Mouse (Mus musculus) kidney, postnatal 0 days (tissue): ENCODE data around the gene Pou2f1. TPM values are rescaled to one million over a fixed set of nuclear protein-coding genes. Genes with fewer than 3 reads are reported as not detected.

Experiments
- ATAC-seq: fragments of 200-750 bp; cut with Nextera tagmentation; replicated peaks from 2 replicates; pipeline ENCODE4 v1.8.0; 2017; ENCODE audit warnings: low read depth, moderate number of reproducible peaks, moderate TSS enrichment, moderate library complexity; ENCODE audit not compliant: low FRiP score
- DNase-seq: peaks from one replicate; pipeline ENCODE4 v3.0.0-alpha.2; 2016; ENCODE audit warnings: low spot score
- H3K27ac ChIP-seq: fragments of 300-500 bp; sonication (generic); 2 replicates; pipeline ENCODE4 v1.5.1; 2014; ENCODE audit warnings: mild to moderate bottlenecking
- H3K27me3 ChIP-seq: fragments of 300-500 bp; sonication (generic); 2 replicates; pipeline ENCODE4 v1.6.1; 2014; ENCODE audit warnings: low read length, mixed read lengths; ENCODE audit not compliant: insufficient read depth
- H3K36me3 ChIP-seq: fragments of 300-500 bp; sonication (generic); 2 replicates; pipeline ENCODE4 v1.6.1; 2014; ENCODE audit warnings: low read length, mixed read lengths; ENCODE audit not compliant: insufficient read depth
- H3K4me1 ChIP-seq: fragments of 300-500 bp; sonication (generic); replicated peaks from 2 replicates; pipeline ENCODE4 v1.6.1; 2014; ENCODE audit warnings: antibody characterized with exemption, low read length, mixed read lengths; ENCODE audit not compliant: insufficient read depth
- H3K4me2 ChIP-seq: fragments of 300-500 bp; sonication (generic); 2 replicates; pipeline ENCODE4 v1.6.1; 2014; ENCODE audit warnings: mild to moderate bottlenecking, low read length, moderate library complexity, mixed read lengths
- H3K4me3 ChIP-seq: fragments of 300-500 bp; sonication (generic); replicated peaks from 2 replicates; pipeline ENCODE4 v1.5.1; 2014; ENCODE audit warnings: low read depth, low read length
- H3K9ac ChIP-seq: fragments of 300-500 bp; sonication (generic); 2 replicates; pipeline ENCODE4 v1.6.1; 2014; ENCODE audit warnings: low read depth, low read length
- H3K9me3 ChIP-seq: fragments of 300-500 bp; sonication (generic); replicated peaks from 2 replicates; pipeline ENCODE4 v1.6.1; 2016; ENCODE audit warnings: low read length, inconsistent platforms, mixed read lengths
- CTCF ChIP-seq: IDR thresholded peaks from 2 replicates; pipeline ENCODE4 v1.5.1; 2016; ENCODE audit warnings: antibody characterized with exemption, low read depth, mild to moderate bottlenecking, moderate library complexity
- WGBS: fragments of 180-500 bp; shearing (Covaris S2); extraction: QIAGEN DNeasy Blood & Tissue Kit; methylation state at CpG from one replicate; pipeline ENCODE4 v1.1.7; 2014; 5-methylcytosine and 5-hydroxymethylcytosine counted together
- polyA plus RNA-seq: library from polyadenylated mRNA; unstranded; fragments of >200 nt; fragmentation: Nextera tagmentation; extraction: Ambion mirVana; gene quantifications from 2 replicates; pipeline ENCODE4 v1.2.1, GENCODE M21; 2015

The Pou2f1 gene
- polyA plus RNA-seq, 1 experiment from 2014 or later, result 11.6 TPM

- H3K4me1 ChIP-seq, result peaks cover 13% of the 10 kb centered on the region; the same call in 1 of the 2 replicates
- no peaks in the 10 kb centered on the region for H3K9me3 ChIP-seq
- no peak for ATAC-seq
- WGBS, result 39% methylated on average over 8 of the region's 8 CpGs
- no peaks in the 10 kb centered on the region for H3K36me3 ChIP-seq
- no peak for TF ChIP-seq CTCF
- no peaks in the 10 kb centered on the region for H3K27me3 ChIP-seq
- no peak overlapping the region for H3K4me3 ChIP-seq
- H3K27ac ChIP-seq, result peak overlapping the region; percentile 60
- peak; percentile 34 for DNase-seq
- H3K9ac ChIP-seq, result no peak overlapping the region
- H3K4me2 ChIP-seq, result 0 out of 2 replicates have a peak overlapping the region, but pooled peaks have one; percentile 2
Observed at GRCm38 (mm10) chr1:165837546-165837945, 164.9 kb downstream of the Pou2f1 start.

GRCm38 (mm10) chr1:165836461-165836860 is 166.0 kb downstream of the Pou2f1 start:
- Histone ChIP-seq H3K4me2 (no peak overlapping the region), H3K36me3 (no peaks in the 10 kb centered on the region), H3K9me3 (no peaks in the 10 kb centered on the region), H3K4me1 (peaks cover 13% of the 10 kb centered on the region; the same call in 1 of the 2 replicates), H3K4me3 (no peak overlapping the region), H3K27me3 (no peaks in the 10 kb centered on the region), H3K27ac (no peak overlapping the region; the same call in 1 of the 2 replicates), H3K9ac (no peak overlapping the region)
- peak; percentile 88 for DNase-seq
- no peak for TF ChIP-seq CTCF
- 11% methylated on average over 6 of the region's 6 CpGs for WGBS
- ATAC-seq, result peak; percentile 23; the same call in 1 of the 2 replicates

- DNase-seq, result peak; percentile 57
Observed at GRCm38 (mm10) chr1:165834633-165834975, 167.9 kb downstream of the Pou2f1 start.

GRCm38 (mm10) chr1:165833910-165834632 is 168.4 kb downstream of the Pou2f1 start:
- no peak overlapping the region for H3K27ac ChIP-seq
- no peak for DNase-seq

More at GRCm38 (mm10) chr1:165834633-165834975, 167.9 kb downstream of the Pou2f1 start:
- H3K36me3 ChIP-seq, result no peaks in the 10 kb centered on the region
- 16% methylated on average over 12 of the region's 12 CpGs for WGBS
- peaks cover 13% of the 10 kb centered on the region; the same call in 1 of the 2 replicates for H3K4me1 ChIP-seq
- no peak overlapping the region for H3K9ac ChIP-seq
- H3K4me2 ChIP-seq, result peak overlapping the region; percentile 38
- TF ChIP-seq CTCF, result no peak
- ATAC-seq, result no peak
- H3K27me3 ChIP-seq, result no peaks in the 10 kb centered on the region
- no peaks in the 10 kb centered on the region for H3K9me3 ChIP-seq
- peak overlapping the region; percentile 3; the same call in 1 of the 2 replicates for H3K4me3 ChIP-seq
- H3K27ac ChIP-seq, result no peak overlapping the region

GRCm38 (mm10) chr1:165833244-165833643 is 169.2 kb downstream of the Pou2f1 start:
- DNase-seq, result no peak
- Histone ChIP-seq H3K4me1 (peaks cover 13% of the 10 kb centered on the region; the same call in 1 of the 2 replicates), H3K4me2 (no peak overlapping the region), H3K27ac (no peak overlapping the region), H3K27me3 (no peaks in the 10 kb centered on the region), H3K9ac (no peak overlapping the region), H3K4me3 (no peak overlapping the region), H3K9me3 (no peaks in the 10 kb centered on the region), H3K36me3 (no peaks in the 10 kb centered on the region)
- ATAC-seq, result no peak
- TF ChIP-seq CTCF, result no peak
- WGBS, result 20% methylated on average over 4 of the region's 4 CpGs

More at GRCm38 (mm10) chr1:165833910-165834632, 168.4 kb downstream of the Pou2f1 start:
- no peak for TF ChIP-seq CTCF
- no peaks in the 10 kb centered on the region for H3K36me3 ChIP-seq
- no peaks in the 10 kb centered on the region for H3K27me3 ChIP-seq
- 13% methylated on average over 17 of the region's 17 CpGs for WGBS
- no peak overlapping the region for H3K9ac ChIP-seq
- ATAC-seq, result no peak
- peaks cover 13% of the 10 kb centered on the region; the same call in 1 of the 2 replicates for H3K4me1 ChIP-seq
- H3K4me2 ChIP-seq, result peak overlapping the region; percentile 38
- H3K4me3 ChIP-seq, result peak overlapping the region; percentile 3; the same call in 1 of the 2 replicates
- H3K9me3 ChIP-seq, result no peaks in the 10 kb centered on the region

GRCm38 (mm10) chr1:165829890-165830289 is 172.6 kb downstream of the Pou2f1 start:
- no peak for TF ChIP-seq CTCF
- H3K4me3 ChIP-seq, result no peak overlapping the region
- H3K9ac ChIP-seq, result no peak overlapping the region
- H3K9me3 ChIP-seq, result no peaks in the 10 kb centered on the region
- H3K27ac ChIP-seq, result no peak overlapping the region
- no peaks in the 10 kb centered on the region for H3K27me3 ChIP-seq
- H3K36me3 ChIP-seq, result no peaks in the 10 kb centered on the region
- ATAC-seq (no peak), DNase-seq (no peak)
- H3K4me2 ChIP-seq, result no peak overlapping the region
- H3K4me1 ChIP-seq, result no peaks in the 10 kb centered on the region
- 95% methylated on average over 5 of the region's 5 CpGs for WGBS
